Comparison of ENCODE assay signal across 9 mouse cellular contexts in the genomic region with DNA sequence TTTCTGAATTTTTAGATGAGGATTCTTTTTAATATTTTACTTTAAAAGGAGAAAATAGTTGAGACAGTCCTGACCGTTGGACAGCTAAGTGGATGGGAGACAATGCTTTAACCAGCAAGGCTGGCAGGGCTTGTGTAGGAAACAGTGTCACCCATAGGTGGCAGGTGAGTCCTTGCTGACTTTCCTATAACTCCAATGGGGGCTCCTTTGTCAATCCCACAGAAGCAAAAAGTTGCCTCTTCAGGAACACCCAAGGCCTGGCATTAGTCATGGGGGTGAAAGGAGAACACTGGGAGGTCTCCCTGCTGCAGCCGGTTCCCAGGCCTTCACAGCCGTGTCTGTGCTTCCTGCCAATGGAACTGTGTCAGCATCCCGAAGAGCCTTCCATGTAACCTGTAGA. TPM values are rescaled to one million over a fixed set of nuclear protein-coding genes. Genes with fewer than 3 reads are reported as not detected.
A peak's percentile ranks its signal among the peaks of the same experiment; 100 is the strongest.
DNase-seq lines count a peak whose midpoint lies in the region; ATAC-seq and TF ChIP-seq lines count a peak whose summit lies in the region.
"Had no signal": no experiment of that assay in that cellular context is flagged by ENCODE, and none has a peak within 500 bp of the region (broad histone marks: within the 10 kb centered on the region; RNA-seq: fewer than 3 reads in every experiment).

No protein-coding gene starts in this region.

- H3K9ac ChIP-seq in hindbrain, embryonic 13.5 days, result no peak overlapping the region

- no peaks in the 10 kb centered on the region for H3K9me3 ChIP-seq in hindbrain, embryonic 13.5 days
- H3K9me3 ChIP-seq: megakaryocyte, embryonic 14.5 days had no signal

- H3K27ac ChIP-seq in left cerebral cortex, adult 2 months, result 0 out of 2 replicates have a peak overlapping the region, but pooled peaks have one; percentile 8
- no peak overlapping the region for H3K27ac ChIP-seq in hindbrain, embryonic 13.5 days

- 75% methylated on average over 4 of the region's 4 CpGs for WGBS in hindbrain, embryonic 13.5 days

- peaks cover 36% of the 10 kb centered on the region for H3K36me3 ChIP-seq in hindbrain, embryonic 13.5 days

- no peak overlapping the region for H3K4me3 ChIP-seq in left cerebral cortex, adult 2 months
- H3K4me3 ChIP-seq in hindbrain, embryonic 13.5 days, result no peak overlapping the region
- H3K4me3 ChIP-seq: megakaryocyte, embryonic 14.5 days had no signal

- no peaks in the 10 kb centered on the region for H3K27me3 ChIP-seq in hindbrain, embryonic 13.5 days

- DNase-seq in adrenal gland, adult (ENCODE audit: inconsistent age in 2 of 2, low spot score in 1 of 2), result peak; percentile 16 to 63
- no peak for DNase-seq in adrenal gland, adult 8-10 months
- no peak for DNase-seq in left cerebral cortex, adult 2 months (ENCODE audit: extremely low spot score in 1 of 2, low spot score in 2 of 2)
- DNase-seq in left cerebral cortex, postnatal 25 days (ENCODE audit: low spot score in 2 of 2), result no peak
- DNase-seq in lung, postnatal 14 days, result peak; percentile 5
- DNase-seq in right cerebral cortex, postnatal 4 days, result no peak
- DNase-seq in urinary bladder, postnatal 4 days (ENCODE audit: low spot score in 2 of 2), result no peak

- intact Hi-C loops in left cerebral cortex, adult 2 months (cut with DNase I), result no loop called here
- intact Hi-C loops in left cerebral cortex, postnatal 25 days (cut with DNase I), result no loop called here

- H3K4me2 ChIP-seq in hindbrain, embryonic 13.5 days, result no peak overlapping the region

- ATAC-seq in hindbrain, embryonic 13.5 days (ENCODE audit: low FRiP score), result peak; percentile 64

- H3K4me1 ChIP-seq in hindbrain, embryonic 13.5 days (replicated peaks), result no peaks in the 10 kb centered on the region
- H3K4me1 ChIP-seq: megakaryocyte, embryonic 14.5 days had no signal

- TF ChIP-seq CTCF in left cerebral cortex, adult 2 months (IDR thresholded peaks at IDR 0.05), result peak; percentile 48

RNA-seq across cellular contexts. Expression of gene Nmt2, which starts 55.5 kb away (rescaled TPM):
- 10 to 100 TPM; 45.2 to 72.2 (median 59.7) TPM for total RNA-seq in adrenal gland, adult 8-10 months (2022)
- total RNA-seq in left cerebral cortex, adult 2 months (2021), result 10 to 100 TPM; 94.3 to 99.9 TPM
- total RNA-seq in left cerebral cortex, postnatal 25 days (2021), result 10 to 100 TPM; 90.4 to 95.3 TPM
- polyA plus RNA-seq in hindbrain, embryonic 13.5 days (2015; fragmentation: Nextera tagmentation; extraction: Ambion mirVana), result 97.7 and 102 TPM in 2 replicates

Comparison
In these comparisons a context has a peak if more than half of its experiments do, and no peak if none do; other contexts are left out.
1. DNase-seq: peak in adrenal gland, adult (2 of 2) and lung, postnatal 14 days (single experiment); none in adrenal gland, adult 8-10 months (single experiment), left cerebral cortex, adult 2 months (0 of 2), left cerebral cortex, postnatal 25 days (0 of 2), right cerebral cortex, postnatal 4 days (single experiment) and urinary bladder, postnatal 4 days (0 of 2).